Mouse (Mus musculus): Measurements from ENCODE around the gene Pdgfd. TPM values are rescaled to one million over a fixed set of nuclear protein-coding genes. Genes with fewer than 3 reads are reported as not detected.

Gene Pdgfd
- total RNA-seq, 2 experiments from 2014 or later, result 11.9 to 13.4 TPM

DNA sequence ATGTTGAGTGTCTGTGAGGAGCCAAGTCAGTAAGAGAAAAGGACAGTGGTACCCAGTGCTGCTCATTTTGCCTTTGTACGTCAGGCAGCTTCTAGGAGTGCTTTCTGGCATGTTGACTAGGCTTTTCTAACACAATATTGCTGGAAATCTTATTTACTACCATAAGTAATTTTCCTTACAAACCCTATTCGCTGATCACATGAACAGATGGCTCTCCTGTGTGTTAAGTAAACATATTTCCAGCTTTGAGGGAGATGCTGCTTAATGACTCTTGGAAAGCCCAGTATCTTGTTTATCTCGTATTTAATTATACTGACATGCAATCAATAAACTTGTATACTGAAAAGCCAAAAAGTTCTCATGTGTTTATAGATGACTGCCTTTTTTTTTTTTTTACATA, 133.7 kb downstream of the Pdgfd start:
- intact Hi-C loops (cut with DNase I), result no loop called here
- DNase-seq (ENCODE audit: low spot score), result no peak

DNA sequence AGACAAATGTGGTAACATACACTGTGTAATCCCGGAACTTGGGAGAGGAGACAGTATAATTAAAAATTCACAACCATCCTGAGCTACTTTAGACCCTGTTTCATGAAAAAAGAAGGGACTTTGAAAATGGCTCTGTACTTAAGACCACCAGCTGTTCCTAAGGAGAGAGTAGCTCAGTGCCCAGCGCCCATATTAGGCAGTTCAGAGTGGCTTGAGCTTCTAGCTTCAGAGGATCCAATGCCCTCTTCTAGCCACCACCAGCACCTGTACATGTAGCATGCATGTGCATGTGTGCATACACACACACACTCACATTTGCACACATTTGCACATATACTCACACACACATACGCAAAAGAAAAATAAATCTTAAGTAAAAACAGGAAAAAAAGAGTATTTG, 136.2 kb downstream of the Pdgfd start:
- intact Hi-C loops (cut with DNase I), result no loop called here
- DNase-seq (ENCODE audit: low spot score), result no peak

GRCm38 (mm10) chr9:6305847-6306246, 137.5 kb downstream of the Pdgfd start:
- intact Hi-C loops (cut with DNase I), result no loop called here
- no peak for DNase-seq (ENCODE audit: low spot score)

DNA sequence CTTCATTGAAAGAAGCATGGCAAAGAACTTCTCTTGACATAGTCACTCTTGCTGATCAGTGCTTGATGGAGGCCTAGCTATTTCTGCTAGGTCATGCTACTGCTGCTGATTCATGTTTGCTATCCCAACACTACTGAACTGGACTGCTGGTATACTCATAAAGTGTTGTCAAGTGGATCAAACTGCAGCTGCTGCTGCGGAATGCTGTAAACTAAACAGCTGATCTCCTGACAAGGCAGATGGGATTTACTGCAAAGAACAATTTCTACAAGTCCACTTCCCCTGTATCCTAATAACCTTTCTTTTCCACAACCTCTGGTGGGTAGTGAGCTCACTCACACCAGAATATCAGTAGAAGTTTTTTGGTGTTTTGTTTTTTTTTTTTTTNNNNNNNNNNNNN, 148.7 kb downstream of the Pdgfd start:
- intact Hi-C loops (cut with DNase I), result no loop called here
- DNase-seq (ENCODE audit: low spot score), result no peak

GRCm38 (mm10) chr9:6325408-6325807, 157.0 kb downstream of the Pdgfd start:
- intact Hi-C loops (cut with DNase I), result no loop called here
- no peak for DNase-seq (ENCODE audit: low spot score)

DNA sequence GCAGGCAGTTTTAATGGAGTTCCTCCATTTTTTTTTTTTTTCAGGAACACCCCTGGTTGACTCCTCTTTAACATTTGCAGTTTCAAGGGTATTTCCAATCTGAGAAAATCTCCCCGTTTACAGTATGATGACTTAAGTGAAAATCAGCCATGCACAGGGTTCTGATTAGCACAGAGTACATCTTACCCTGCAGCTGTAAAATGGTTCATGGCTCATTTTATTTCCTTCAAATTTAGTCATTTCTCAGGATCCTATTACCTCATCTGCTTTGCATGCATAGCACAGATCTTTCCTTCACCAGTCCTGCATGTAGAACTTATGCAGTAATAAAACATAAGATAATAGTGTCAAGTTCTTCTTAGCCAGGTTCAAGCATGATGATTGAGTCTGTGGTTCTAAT, 165.1 kb downstream of the Pdgfd start:
- no peak for DNase-seq (ENCODE audit: low spot score)
- intact Hi-C loops (cut with DNase I), result no loop called here

GRCm38 (mm10) chr9:6336236-6336635, 167.9 kb downstream of the Pdgfd start:
- DNase-seq (ENCODE audit: low spot score), result no peak
- intact Hi-C loops (cut with DNase I), result no loop called here

DNA sequence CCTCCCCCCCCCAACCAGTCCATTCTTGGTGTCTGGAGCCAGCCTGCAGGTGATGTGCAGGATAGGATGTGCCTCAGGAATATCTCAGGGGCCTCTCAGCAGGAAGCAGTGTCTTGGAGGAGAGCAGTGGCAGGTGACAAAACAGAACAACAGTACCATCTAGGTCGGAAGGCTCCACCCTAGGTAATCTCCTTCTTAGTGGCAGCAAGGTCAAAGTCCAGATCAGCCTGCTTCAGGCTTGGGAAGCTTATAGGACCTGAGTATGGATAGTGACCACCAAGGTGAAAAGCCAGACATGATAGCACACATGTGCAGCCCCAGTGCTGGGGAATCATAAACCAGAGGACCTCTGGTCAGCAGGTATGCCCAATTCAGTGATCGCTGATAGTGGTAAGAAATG, 169.5 kb downstream of the Pdgfd start:
- DNase-seq (ENCODE audit: low spot score), result no peak
- intact Hi-C loops (cut with DNase I), result no loop called here

DNA sequence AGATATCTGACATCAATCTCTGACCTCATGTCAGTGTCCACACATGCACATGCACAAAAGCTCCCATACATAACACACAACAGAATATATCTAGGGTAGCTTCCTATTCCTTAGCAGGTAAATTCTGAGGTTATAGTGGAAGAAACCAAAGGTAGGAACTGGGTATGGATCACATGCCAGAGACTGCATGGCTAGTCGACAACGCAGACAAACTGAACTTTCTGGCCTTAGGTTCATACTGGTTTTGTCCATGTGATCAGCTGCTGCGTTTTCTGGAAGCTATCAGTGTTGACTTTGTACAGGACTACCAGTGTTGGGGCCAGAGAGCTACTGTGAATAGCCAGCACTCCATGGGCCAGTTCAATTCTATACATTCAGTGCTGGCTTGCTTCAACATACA, 170.0 kb downstream of the Pdgfd start:
- no peak for DNase-seq (ENCODE audit: low spot score)
- intact Hi-C loops (cut with DNase I), result no loop called here

GRCm38 (mm10) chr9:6339394-6339793, 171.0 kb downstream of the Pdgfd start:
- DNase-seq (ENCODE audit: low spot score), result peak; percentile 4
- intact Hi-C loops (cut with DNase I), result no loop called here

DNA sequence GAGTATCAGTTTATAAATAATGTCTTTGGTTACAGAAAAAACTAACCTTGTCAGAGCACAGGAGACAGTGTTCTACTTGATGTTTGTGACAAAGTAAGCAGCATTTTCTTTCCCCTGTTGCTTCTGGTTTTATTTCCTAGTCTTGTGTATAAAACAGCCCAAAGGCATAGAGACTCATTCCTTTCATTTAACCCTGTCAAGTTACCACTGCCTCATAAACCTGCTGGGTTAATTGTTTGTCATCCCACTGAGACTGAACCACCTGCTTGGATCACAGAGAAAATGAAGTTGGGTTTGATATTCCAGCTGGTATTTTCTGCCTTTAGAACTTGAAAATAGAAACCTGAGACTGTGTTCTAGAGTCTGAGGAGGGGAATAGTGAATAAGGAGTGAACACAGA, 172.4 kb downstream of the Pdgfd start:
- no peak for DNase-seq (ENCODE audit: low spot score)
- intact Hi-C loops (cut with DNase I), result no loop called here

GRCm38 (mm10) chr9:6342854-6343253, 174.5 kb downstream of the Pdgfd start:
- intact Hi-C loops (cut with DNase I), result no loop called here
- no peak for DNase-seq (ENCODE audit: low spot score)

GRCm38 (mm10) chr9:6344514-6344913, 176.1 kb downstream of the Pdgfd start:
- DNase-seq (ENCODE audit: low spot score), result no peak
- intact Hi-C loops (cut with DNase I), result no loop called here

- no peak for DNase-seq (ENCODE audit: low spot score)
- intact Hi-C loops (cut with DNase I), result no loop called here
These were observed 176.5 kb downstream of the Pdgfd start for GRCm38 (mm10) chr9:6344924-6345323.

DNA sequence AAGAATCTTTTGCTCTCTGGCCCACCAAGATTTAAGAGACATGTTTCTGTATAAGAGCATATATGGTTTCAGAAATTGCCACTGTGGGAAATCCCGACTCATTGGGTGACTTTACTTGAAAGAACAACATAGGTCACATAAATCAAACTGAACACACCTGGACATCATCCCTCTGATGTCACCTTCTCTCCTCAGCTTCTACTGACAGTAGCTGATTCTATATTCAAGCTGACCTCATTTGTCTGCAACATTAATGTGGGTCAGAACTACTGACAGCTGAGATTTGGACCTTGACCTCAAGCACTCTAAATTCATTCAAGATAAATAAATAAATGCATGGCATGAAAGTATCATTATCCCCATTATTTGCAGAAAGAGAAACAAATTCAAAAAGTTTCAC, 177.0 kb downstream of the Pdgfd start:
- intact Hi-C loops (cut with DNase I), result no loop called here
- DNase-seq (ENCODE audit: low spot score), result no peak

DNA sequence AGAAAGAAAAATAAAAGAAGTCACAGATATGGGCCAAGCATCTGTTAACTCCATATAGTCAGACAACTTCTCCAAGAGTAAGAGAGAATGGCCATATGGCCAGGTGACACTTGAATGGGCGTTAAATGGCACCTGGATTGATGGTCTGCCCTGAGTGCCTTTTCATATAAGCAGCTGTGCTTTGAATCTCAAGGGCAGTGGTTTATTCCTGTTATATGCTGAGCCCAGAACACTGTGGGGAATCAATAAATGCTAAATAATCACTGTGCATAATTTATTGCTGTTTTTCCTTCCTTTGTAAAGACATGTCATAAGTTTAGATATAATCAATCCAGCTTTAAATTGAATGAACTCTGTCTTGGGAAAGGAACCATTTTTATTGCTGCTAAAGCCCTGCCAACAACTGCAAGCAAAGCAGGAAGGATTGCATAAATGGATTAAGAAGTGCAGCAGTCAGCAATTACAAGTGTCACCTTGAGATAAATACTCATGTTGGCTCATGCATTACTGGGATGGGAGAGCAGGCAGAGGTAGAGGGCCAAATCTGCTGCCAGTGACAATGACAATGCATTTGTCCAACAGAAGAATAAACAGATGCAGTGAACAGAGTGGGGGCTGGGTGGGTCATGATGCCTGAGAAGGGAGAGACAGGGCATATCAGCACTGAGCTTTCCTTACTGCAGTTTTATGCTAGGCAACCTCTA, 185.0 kb downstream of the Pdgfd start:
- intact Hi-C loops (cut with DNase I), result no loop called here
- DNase-seq (ENCODE audit: low spot score), result no peak

GRCm38 (mm10) chr9:6360795-6361194, 192.4 kb downstream of the Pdgfd start:
- intact Hi-C loops (cut with DNase I), result no loop called here
- no peak for DNase-seq (ENCODE audit: low spot score)

DNA sequence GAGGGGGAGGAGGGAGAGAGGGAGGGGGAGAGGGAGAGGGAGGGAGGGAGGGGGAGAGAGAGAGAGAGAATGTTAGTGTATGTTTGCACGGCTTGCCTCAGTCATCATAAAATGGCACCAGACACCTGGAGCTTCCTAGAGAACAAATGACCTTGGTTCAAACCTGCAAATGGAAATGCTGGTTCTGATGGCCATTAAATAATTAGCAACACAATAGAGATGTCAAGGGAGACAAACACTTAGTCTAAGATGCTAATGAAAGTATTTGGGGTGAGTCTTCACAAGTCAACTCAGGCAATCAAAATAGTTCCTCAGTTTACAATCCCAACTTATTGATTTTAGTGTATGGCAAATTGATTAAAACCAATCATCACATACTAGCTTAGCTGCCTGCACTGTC, 198.2 kb downstream of the Pdgfd start:
- intact Hi-C loops (cut with DNase I), result no loop called here
- no peak for DNase-seq (ENCODE audit: low spot score)

DNA sequence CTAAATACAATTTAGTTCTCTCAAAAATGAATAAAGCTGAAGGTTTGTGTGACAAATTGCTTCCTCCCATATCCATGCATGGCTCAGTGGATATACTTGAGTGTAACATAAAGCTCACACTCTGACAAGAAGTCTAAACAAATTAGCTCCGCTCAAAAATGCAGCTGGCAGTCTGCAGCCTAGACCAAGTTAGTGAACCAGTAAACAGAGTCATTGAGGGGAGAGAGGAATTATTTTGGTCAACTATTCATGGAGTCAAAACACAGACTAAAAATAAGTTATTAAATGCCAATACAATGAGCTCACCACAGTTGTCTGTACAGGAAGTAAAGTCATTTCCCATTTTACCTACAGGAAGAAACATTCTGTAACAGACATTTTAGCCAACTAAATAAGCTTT, 233.4 kb downstream of the Pdgfd start:
- intact Hi-C loops (cut with DNase I), result loop anchor here (2.0 kb wide), 1 partner anchor 233 kb away; the partner anchor contains the start of gene Pdgfd
- no peak for DNase-seq (ENCODE audit: low spot score)

DNA sequence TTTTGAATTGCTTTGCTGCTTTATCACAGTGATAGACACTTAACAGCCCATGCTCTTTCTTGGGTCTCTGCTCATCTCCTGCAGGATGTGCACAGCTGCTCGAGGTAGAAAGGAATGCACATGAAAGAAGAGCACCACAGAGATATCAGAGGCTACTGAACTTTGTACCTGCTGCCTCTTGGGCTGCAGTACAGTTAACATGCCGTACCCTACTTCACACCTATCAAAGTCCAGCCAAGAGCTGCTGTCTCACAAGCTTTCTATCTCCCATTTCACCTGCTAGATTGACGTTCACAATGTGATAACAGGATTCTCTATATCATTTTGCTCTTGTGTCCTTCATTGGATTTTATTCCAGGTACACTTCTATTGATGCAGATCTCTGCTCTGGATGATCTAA, 238.2 kb downstream of the Pdgfd start:
- no peak for DNase-seq (ENCODE audit: low spot score)
- intact Hi-C loops (cut with DNase I), result no loop called here

DNA sequence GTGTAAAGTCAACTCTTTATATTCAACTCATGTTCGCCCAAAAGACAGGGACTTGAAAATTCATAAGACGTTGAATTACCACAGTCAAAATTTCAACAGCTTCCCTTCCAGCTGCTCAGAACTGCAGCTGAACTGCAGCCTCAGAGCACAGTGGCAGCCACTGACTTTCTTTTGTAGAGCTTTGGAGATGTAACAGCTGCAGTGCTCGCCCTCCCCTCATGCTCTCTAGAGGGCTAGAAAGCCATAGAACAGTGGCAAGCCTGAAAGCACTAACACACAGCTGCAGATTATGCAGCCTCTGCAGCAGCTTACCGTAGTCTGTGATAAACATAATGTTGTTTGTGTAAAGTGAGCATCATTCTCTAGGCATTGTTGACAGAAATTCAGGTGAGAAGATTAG, 239.6 kb downstream of the Pdgfd start:
- intact Hi-C loops (cut with DNase I), result no loop called here
- no peak for DNase-seq (ENCODE audit: low spot score)

- DNase-seq (ENCODE audit: low spot score), result no peak
- intact Hi-C loops (cut with DNase I), result no loop called here
These were observed 256.2 kb downstream of the Pdgfd start for GRCm38 (mm10) chr9:6424606-6425005.
